Mouse (Mus musculus) spleen, adult 12 weeks (tissue): ENCODE measurements around the gene Itm2c.

Experiments
- DNase-seq: peaks from one replicate; pipeline ENCODE4 v3.0.0; 2022; ENCODE audit warnings: low spot score

Itm2c gene

DNA sequence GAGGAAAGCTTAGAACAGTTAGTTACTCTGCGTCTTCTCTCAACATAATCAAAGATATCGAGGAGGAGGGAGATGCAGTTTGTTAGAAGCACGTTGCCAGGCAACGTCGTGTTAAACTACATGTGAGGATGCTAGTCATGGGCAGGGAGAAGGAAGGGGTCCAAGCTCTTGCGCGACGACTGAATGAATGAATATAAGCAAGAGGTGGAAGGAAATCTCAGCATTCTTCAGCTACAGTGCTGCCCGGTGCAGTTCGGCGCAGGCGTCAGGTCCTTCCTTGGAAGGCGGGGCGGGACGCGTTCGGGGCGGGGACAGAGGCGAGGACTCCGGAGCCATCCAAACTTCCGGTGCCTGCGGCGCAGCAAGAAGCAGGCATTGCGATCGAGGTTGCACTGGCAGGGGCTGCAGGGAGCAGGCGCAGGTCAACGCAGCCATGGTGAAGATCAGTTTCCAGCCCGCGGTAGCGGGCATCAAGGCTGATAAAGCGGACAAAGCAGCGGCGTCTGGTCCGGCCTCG lies at the start of gene Itm2c:
TSS of gene Itm2c (plus strand) at position 51 of the 517 bp plus-strand sequence.
- peak; percentile 61 for DNase-seq

- no peak for DNase-seq
Measured at GRCm38 (mm10) chr1:85844981-85845380, 49.1 kb upstream of the Itm2c start.

- no peak for DNase-seq
Measured at GRCm38 (mm10) chr1:85845476-85845875, 48.6 kb upstream of the Itm2c start.

DNA sequence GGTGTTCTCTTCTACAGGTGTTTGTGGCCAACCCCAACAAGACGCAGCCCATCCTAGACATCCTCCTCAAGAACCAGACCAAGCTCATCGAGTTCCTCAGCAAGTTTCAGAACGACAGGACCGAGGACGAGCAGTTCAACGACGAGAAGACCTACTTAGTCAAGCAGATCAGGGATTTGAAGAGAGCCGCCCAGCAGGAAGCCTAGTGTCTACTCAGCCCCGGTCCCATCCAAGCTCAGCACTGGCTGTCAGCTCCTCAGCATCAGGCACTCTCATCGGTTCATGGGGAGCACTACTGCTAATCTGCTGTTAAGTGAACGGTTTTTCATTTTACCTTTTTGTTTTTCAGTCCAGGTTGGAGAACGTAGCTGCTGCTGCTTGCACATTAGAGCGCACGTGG lies 45.1 kb upstream of the Itm2c start:
- DNase-seq = no peak

- DNase-seq = no peak
Measured at GRCm38 (mm10) chr1:85850851-85851250, 43.2 kb upstream of the Itm2c start.

- DNase-seq = peak; percentile 29
Measured at GRCm38 (mm10) chr1:85852996-85853689, 40.9 kb upstream of the Itm2c start.

- no peak for DNase-seq
Measured at GRCm38 (mm10) chr1:85853865-85854264, 40.2 kb upstream of the Itm2c start.

- no peak for DNase-seq
Measured at GRCm38 (mm10) chr1:85854475-85854874, 39.6 kb upstream of the Itm2c start.

DNA sequence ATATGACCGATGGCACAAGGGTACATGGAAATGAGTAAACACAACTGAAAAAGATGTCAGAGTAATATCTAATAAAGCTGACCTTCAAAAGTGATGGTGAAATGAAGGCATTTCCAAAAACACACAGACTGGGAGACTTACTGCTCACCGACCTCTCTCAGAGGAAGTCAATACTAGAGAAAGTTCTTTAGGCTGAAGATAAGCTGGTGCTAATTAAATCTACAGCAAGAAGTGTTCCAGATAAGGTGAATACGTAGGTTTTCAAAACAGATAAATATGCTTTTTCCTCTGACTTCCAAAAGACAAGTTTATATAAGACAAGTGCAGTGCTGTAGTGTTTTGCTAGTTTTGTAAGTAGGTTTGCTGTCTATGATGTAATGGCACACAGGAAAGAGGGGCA lies 37.8 kb upstream of the Itm2c start:
- DNase-seq = no peak

GRCm38 (mm10) chr1:85857261-85857754 lies 36.8 kb upstream of the Itm2c start:
- no peak for DNase-seq

- no peak for DNase-seq
Measured at GRCm38 (mm10) chr1:85864383-85864782, 29.7 kb upstream of the Itm2c start.

DNA sequence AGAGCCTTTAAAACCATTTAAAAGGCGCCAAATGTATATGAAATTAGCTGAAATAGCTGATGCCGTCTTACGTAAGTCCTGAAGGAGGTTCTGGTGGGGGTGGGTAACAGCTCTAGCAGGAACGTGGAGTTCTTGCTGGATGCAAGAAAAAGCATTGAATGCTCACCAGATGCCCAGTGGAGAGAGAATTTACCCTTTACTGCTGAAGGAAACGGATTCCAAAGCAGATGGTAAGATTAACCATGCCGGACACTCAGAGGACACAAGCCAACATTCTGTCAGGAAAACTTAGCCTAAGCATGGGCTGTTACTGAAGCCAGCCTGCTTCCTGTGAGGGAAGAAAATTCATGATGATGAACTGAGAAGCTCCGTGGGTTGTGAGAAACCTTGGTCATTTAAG lies 24.1 kb upstream of the Itm2c start:
- no peak for DNase-seq

- no peak for DNase-seq
Measured at GRCm38 (mm10) chr1:85870546-85870945, 23.5 kb upstream of the Itm2c start.

- no peak for DNase-seq
Measured at GRCm38 (mm10) chr1:85882003-85882402, 12.1 kb upstream of the Itm2c start.

- DNase-seq = no peak
Measured at GRCm38 (mm10) chr1:85887221-85887620, 6.9 kb upstream of the Itm2c start.

GRCm38 (mm10) chr1:85894748-85895360 lies 773 bp downstream of the Itm2c start:
- DNase-seq = no peak

GRCm38 (mm10) chr1:85895391-85895837 lies 1.3 kb downstream of the Itm2c start:
- DNase-seq = peak; percentile 52

DNA sequence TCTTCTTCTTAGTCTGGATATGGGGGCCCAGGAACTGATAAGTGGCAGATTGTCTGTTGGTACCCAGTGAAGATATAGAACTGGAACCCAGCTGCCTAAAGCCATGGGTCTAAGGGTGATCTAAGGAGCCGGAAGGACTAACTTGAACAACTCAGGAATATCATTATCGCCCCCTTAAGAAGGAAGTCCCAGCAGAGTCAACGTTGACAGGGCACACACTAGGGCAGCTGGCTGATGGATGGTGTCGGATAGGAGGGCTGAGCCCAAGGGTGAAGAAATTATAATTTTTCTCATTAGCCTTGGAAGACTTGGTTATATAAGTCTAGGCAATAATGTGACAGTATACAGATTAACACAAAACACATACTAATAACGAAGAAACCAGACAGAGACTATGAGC lies 2.0 kb downstream of the Itm2c start:
- no peak for DNase-seq

GRCm38 (mm10) chr1:85896781-85897700 lies 3.0 kb downstream of the Itm2c start:
- DNase-seq = no peak

GRCm38 (mm10) chr1:85897901-85898760 lies 4.0 kb downstream of the Itm2c start:
- no peak for DNase-seq

DNA sequence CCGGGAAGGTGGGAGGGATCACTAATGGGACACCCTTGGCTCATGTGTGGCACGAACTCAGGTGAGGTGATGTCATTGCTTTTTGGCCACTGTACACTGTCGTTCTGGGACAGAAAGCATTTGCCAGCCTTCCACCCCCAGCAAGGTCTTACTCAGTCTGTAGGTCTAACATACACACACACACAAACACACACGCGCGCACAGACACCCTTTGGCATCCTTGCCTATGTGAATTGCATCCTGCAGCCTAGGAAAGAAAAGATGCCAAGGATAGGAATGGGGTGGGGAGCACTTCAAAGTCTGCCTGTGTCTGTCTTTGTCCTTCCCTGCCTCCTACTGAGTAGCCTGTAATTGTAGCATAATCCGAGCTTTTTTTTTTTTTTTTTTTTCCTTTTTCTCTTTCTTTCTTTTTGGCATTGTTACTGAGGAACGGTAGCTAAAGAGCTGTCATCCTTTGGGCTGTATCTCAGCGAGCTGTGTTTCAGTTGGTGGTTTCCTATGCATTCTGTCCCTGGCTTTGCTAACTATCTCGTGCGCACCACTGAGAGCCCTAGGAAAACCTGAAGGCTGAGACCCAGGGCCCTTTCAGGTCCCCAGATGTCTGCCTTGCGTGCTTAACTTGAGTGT lies 4.8 kb downstream of the Itm2c start:
- no peak for DNase-seq
